10 mouse cellular contexts compared by ENCODE assay signal in the genomic region with DNA sequence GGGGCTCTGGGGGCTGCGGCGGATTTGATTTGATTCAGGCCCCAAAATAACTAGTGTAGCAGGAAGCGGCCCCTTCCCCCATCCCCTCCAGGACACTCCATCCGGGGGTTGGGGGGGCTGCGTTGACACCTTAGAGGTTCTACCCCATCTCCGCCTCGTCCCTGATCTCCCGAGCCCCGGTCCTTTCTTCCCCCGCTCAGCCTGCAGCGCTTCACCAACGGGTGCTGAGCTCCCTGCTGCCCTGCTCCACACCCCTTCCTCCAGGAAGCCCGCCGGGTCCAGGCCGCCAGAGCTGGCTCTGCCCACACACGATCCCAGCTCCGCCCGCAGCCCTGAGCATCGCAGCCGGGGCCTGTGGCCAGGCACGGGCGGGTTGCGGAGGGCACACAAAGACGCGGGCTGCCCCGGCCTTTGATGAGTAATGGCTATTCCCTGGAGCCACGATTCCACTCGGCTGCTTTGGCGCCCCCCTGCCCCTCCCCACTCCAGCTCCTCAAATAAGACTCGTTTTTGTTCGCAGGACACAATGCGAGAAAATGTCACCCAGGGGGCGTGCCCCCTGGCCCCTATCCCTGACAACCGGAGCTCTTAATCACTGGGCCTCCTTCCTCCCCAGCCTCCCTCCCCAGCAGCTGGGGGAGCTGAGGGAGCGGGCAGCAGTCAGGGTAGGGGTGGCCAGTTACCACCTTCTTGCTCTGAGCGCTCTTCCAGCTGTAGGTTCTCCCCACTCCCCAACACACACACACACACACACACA. TPM values are rescaled to one million over a fixed set of nuclear protein-coding genes. Genes with fewer than 3 reads are reported as not detected.
DNase-seq lines count a peak whose midpoint lies in the region; ATAC-seq and TF ChIP-seq lines count a peak whose summit lies in the region.
"Had no signal": no experiment of that assay in that cellular context is flagged by ENCODE, and none has a peak within 500 bp of the region (broad histone marks: within the 10 kb centered on the region; RNA-seq: fewer than 3 reads in every experiment).

No protein-coding gene starts in this region.

- peaks cover 23% of the 10 kb centered on the region for H3K27me3 ChIP-seq in kidney, embryonic 16.5 days (ENCODE audit: insufficient read depth, low read length)
- peaks cover 8% of the 10 kb centered on the region for H3K27me3 ChIP-seq in hindbrain, embryonic 16.5 days (replicated peaks; ENCODE audit: control insufficient read depth, insufficient read depth, low read length)
- no peaks in the 10 kb centered on the region for H3K27me3 ChIP-seq in neural tube, embryonic 14.5 days (ENCODE audit: control insufficient read depth, insufficient read depth, low read length)
- H3K27me3 ChIP-seq in cerebellum, adult 2 months (ENCODE audit: control insufficient read depth, insufficient read depth, low read length), result no peaks in the 10 kb centered on the region; the same call in 1 of the 2 replicates

- H3K9ac ChIP-seq in kidney, embryonic 16.5 days (replicated peaks; ENCODE audit: low read length), result peak overlapping the region; percentile 42; the same call in 1 of the 2 replicates
- peak overlapping the region; percentile 31 for H3K9ac ChIP-seq in hindbrain, embryonic 16.5 days (ENCODE audit: low read depth, low read length)
- H3K9ac ChIP-seq in neural tube, embryonic 14.5 days (replicated peaks; ENCODE audit: low read depth, low read length), result no peak overlapping the region

- 4% methylated on average over 34 of the region's 36 CpGs for WGBS in kidney, embryonic 16.5 days
- 3% methylated on average over 34 of the region's 36 CpGs for WGBS in hindbrain, embryonic 16.5 days
- WGBS in neural tube, embryonic 14.5 days, result 3% methylated on average over 35 of the region's 36 CpGs
- 15% methylated on average over 35 of the region's 36 CpGs for WGBS in cerebellum, adult 2 months

- H3K27ac ChIP-seq in kidney, embryonic 16.5 days (ENCODE audit: low read length), result no peak overlapping the region
- H3K27ac ChIP-seq in hindbrain, embryonic 16.5 days (ENCODE audit: low read depth, low read length), result no peak overlapping the region
- no peak overlapping the region for H3K27ac ChIP-seq in neural tube, embryonic 14.5 days (ENCODE audit: low read depth, low read length)
- no peak overlapping the region for H3K27ac ChIP-seq in cerebellum, adult 2 months (ENCODE audit: insufficient read depth, low read length)

- no peaks in the 10 kb centered on the region for H3K36me3 ChIP-seq in kidney, embryonic 16.5 days (ENCODE audit: insufficient read depth, low read length)
- no peaks in the 10 kb centered on the region for H3K36me3 ChIP-seq in hindbrain, embryonic 16.5 days (ENCODE audit: control insufficient read depth, insufficient read depth, low read length)
- no peaks in the 10 kb centered on the region for H3K36me3 ChIP-seq in neural tube, embryonic 14.5 days (ENCODE audit: control insufficient read depth, insufficient read depth, low read length)

- no peaks in the 10 kb centered on the region for H3K9me3 ChIP-seq in kidney, embryonic 16.5 days (ENCODE audit: low read length)
- no peaks in the 10 kb centered on the region for H3K9me3 ChIP-seq in hindbrain, embryonic 16.5 days (ENCODE audit: control insufficient read depth, low read length)
- H3K9me3 ChIP-seq in neural tube, embryonic 14.5 days (ENCODE audit: control insufficient read depth, low read length), result no peaks in the 10 kb centered on the region

- peak overlapping the region; percentile 48 for H3K4me2 ChIP-seq in kidney, embryonic 16.5 days (replicated peaks; ENCODE audit: low read depth, low read length)
- peak overlapping the region; percentile 36 for H3K4me2 ChIP-seq in hindbrain, embryonic 16.5 days (ENCODE audit: low read length)
- H3K4me2 ChIP-seq in neural tube, embryonic 14.5 days (ENCODE audit: low read depth, low read length), result peak overlapping the region; percentile 24; the same call in 1 of the 2 replicates

- H3K4me3 ChIP-seq in kidney, embryonic 16.5 days (ENCODE audit: low read length), result peak overlapping the region; percentile 22
- peak overlapping the region; percentile 12; the same call in 1 of the 2 replicates for H3K4me3 ChIP-seq in hindbrain, embryonic 16.5 days (ENCODE audit: low read length)
- no peak overlapping the region for H3K4me3 ChIP-seq in neural tube, embryonic 14.5 days (ENCODE audit: low read depth, low read length)
- H3K4me3 ChIP-seq in cerebellum, adult 2 months (replicated peaks; ENCODE audit: insufficient read depth, low read depth, low read length), result no peak overlapping the region

- no peak for TF ChIP-seq CTCF in cerebellum, adult 2 months (IDR thresholded peaks at IDR 0.05; ENCODE audit: borderline replicate concordance, insufficient read depth, low read depth, low read length)

- no peak; the same call in 1 of the 2 replicates for ATAC-seq in kidney, embryonic 16.5 days (ENCODE audit: low FRiP score, low TSS enrichment)
- no peak for ATAC-seq in hindbrain, embryonic 16.5 days
- ATAC-seq in neural tube, embryonic 14.5 days (ENCODE audit: low read depth), result no peak
- no peak for ATAC-seq in CD4-positive, CD25-positive, alpha-beta regulatory T cell, adult 4 months
- ATAC-seq: Patski had no signal

- no peak for TF ChIP-seq POLR2A in cerebellum, adult 2 months (IDR thresholded peaks at IDR 0.05; ENCODE audit: borderline replicate concordance, insufficient read depth, low read length)

- no peak for DNase-seq in kidney, adult 11 months
- DNase-seq in embryo, embryonic 11 days, result peak; percentile 88
- no peak for DNase-seq in urinary bladder, adult 18-20 months (ENCODE audit: low spot score in 2 of 2)
- no peak for DNase-seq in cerebellum, adult 2 months
- DNase-seq: cerebellum, postnatal 10 days had no signal

- H3K4me1 ChIP-seq in kidney, embryonic 16.5 days (ENCODE audit: insufficient read depth, low read length), result peaks cover 48% of the 10 kb centered on the region
- peaks cover 10% of the 10 kb centered on the region for H3K4me1 ChIP-seq in hindbrain, embryonic 16.5 days (ENCODE audit: control insufficient read depth, insufficient read depth, low read depth, low read length)
- H3K4me1 ChIP-seq in neural tube, embryonic 14.5 days (ENCODE audit: control insufficient read depth, insufficient read depth, low read length), result peaks cover 10% of the 10 kb centered on the region
- H3K4me1 ChIP-seq in cerebellum, adult 2 months (ENCODE audit: control insufficient read depth, insufficient read depth, low read length), result peaks cover 3% of the 10 kb centered on the region; the same call in 1 of the 2 replicates

RNA-seq across cellular contexts. Expression of a gene that starts 21.2 kb away (rescaled TPM):
- 258 and 288 TPM in 2 replicates for polyA plus RNA-seq in kidney, embryonic 16.5 days (2015; fragmentation: Nextera tagmentation; extraction: Ambion mirVana)
- polyA plus RNA-seq in hindbrain, embryonic 16.5 days (2015; fragmentation: Nextera tagmentation; extraction: Ambion mirVana), result 189 and 198 TPM in 2 replicates
- polyA plus RNA-seq in neural tube, embryonic 14.5 days (2014; fragmentation: Nextera tagmentation; extraction: Ambion mirVana), result 183 and 185 TPM in 2 replicates
- 100 to 1,000 TPM; 132 to 177 TPM for polyA plus RNA-seq in CD4-positive, CD25-positive, alpha-beta regulatory T cell, adult 4 months (2017; shearing (Covaris generic))
- 241 and 253 TPM in 2 replicates for polyA plus RNA-seq in cerebellum, adult 2 months (2012; rRNA removed)

RNA-seq across cellular contexts. Expression of a gene that starts 58.0 kb away (rescaled TPM):
- 29.7 and 29.9 TPM in 2 replicates for polyA plus RNA-seq in kidney, embryonic 16.5 days (2015; fragmentation: Nextera tagmentation; extraction: Ambion mirVana)
- 41.7 and 59.8 TPM in 2 replicates for polyA plus RNA-seq in hindbrain, embryonic 16.5 days (2015; fragmentation: Nextera tagmentation; extraction: Ambion mirVana)
- polyA plus RNA-seq in neural tube, embryonic 14.5 days (2014; fragmentation: Nextera tagmentation; extraction: Ambion mirVana), result 40.8 and 73.9 TPM in 2 replicates
- not detected for polyA plus RNA-seq in CD4-positive, CD25-positive, alpha-beta regulatory T cell, adult 4 months (2017; shearing (Covaris generic))
- polyA plus RNA-seq in cerebellum, adult 2 months (2012; rRNA removed), result 4.5 and 6.4 TPM in 2 replicates

Comparison
In these comparisons a context has a peak if more than half of its experiments do, and no peak if none do; other contexts are left out.
1. H3K4me3 ChIP-seq: peak in kidney, embryonic 16.5 days (single experiment) and hindbrain, embryonic 16.5 days (single experiment); none in neural tube, embryonic 14.5 days (single experiment) and cerebellum, adult 2 months (single experiment).
2. Peak in every context shown above with its lines, with median percentiles within 50 percentile points of each other: H3K4me2 ChIP-seq.